In the genomic region with DNA sequence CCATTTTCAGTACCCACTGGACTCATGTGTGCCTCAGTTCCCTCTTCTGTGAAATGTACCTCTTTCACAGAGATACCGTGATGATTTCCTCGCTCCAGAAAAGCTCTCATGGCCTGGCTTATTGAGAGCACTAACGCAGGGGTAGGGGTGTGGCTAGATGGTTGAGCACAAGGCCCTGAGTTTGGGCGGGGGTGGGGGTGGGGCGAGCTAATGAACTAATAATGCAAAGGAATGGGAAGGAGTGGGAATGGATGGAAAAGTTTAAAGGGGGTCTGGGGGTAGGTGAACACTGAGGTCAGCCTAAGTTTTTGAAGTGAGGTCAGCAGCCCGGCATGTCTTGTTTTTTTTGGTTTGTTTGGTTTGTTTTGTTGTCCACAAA, we compare ENCODE assay signal across 8 mouse cellular contexts.
DNase-seq lines count a peak whose midpoint lies in the region; ATAC-seq and TF ChIP-seq lines count a peak whose summit lies in the region.

No protein-coding gene starts in this region.

- TF ChIP-seq CTCF in left cerebral cortex, adult 2 months (IDR thresholded peaks at IDR 0.05), result no peak

- 7% methylated on average over 6 of the region's 6 CpGs for WGBS in embryonic facial prominence, embryonic 14.5 days
- WGBS in limb, embryonic 12.5 days, result 4% methylated on average over 6 of the region's 6 CpGs

- H3K36me3 ChIP-seq in embryonic facial prominence, embryonic 14.5 days (ENCODE audit: control insufficient read depth, insufficient read depth, low read length), result no peaks in the 10 kb centered on the region
- H3K36me3 ChIP-seq in limb, embryonic 12.5 days, result no peaks in the 10 kb centered on the region

- 0 out of 2 replicates have a peak, but pooled peaks have one; percentile 35 for ATAC-seq in embryonic facial prominence, embryonic 14.5 days (ENCODE audit: low read depth)
- 0 out of 2 replicates have a peak, but pooled peaks have one; percentile 22 for ATAC-seq in limb, embryonic 12.5 days (ENCODE audit: insufficient number of reproducible peaks, insufficient read depth, low FRiP score, low TSS enrichment, low read depth)

- intact Hi-C loops in left cerebral cortex, adult 2 months (cut with DNase I), result loop anchor here (2.0 kb wide), 1 partner anchor 17 kb away; no protein-coding TSS in a partner anchor

- peak overlapping the region; percentile 53 for H3K4me3 ChIP-seq in left cerebral cortex, adult 2 months
- H3K4me3 ChIP-seq in embryonic facial prominence, embryonic 14.5 days (ENCODE audit: low read depth, low read length), result peak overlapping the region; percentile 47
- peak overlapping the region; percentile 49 for H3K4me3 ChIP-seq in limb, embryonic 12.5 days (replicated peaks)

- H3K4me1 ChIP-seq in embryonic facial prominence, embryonic 14.5 days (ENCODE audit: control insufficient read depth, insufficient read depth, low read length), result 0 out of 2 replicates have a peak, but pooled peaks cover 3% of the 10 kb centered on the region
- no peaks in the 10 kb centered on the region; the same call in 1 of the 2 replicates for H3K4me1 ChIP-seq in limb, embryonic 12.5 days (replicated peaks)

- no peak for DNase-seq in left cerebral cortex, adult 2 months (ENCODE audit: extremely low spot score in 1 of 2, low spot score in 2 of 2)
- DNase-seq in left cerebral cortex, adult 18-20 months (ENCODE audit: low spot score in 2 of 2), result no peak
- DNase-seq in embryonic facial prominence, embryonic 14.5 days (ENCODE audit: low spot score), result no peak
- peak; percentile 65 for DNase-seq in retina, postnatal 1 day
- DNase-seq in urinary bladder, adult 18-20 months (ENCODE audit: low spot score in 2 of 2), result no peak
- DNase-seq in layer of hippocampus, postnatal 36 days, result no peak
- no peak for DNase-seq in cerebellum, adult 11 months

- H3K27ac ChIP-seq in left cerebral cortex, adult 2 months, result peak overlapping the region; percentile 88
- no peak overlapping the region for H3K27ac ChIP-seq in embryonic facial prominence, embryonic 14.5 days (replicated peaks; ENCODE audit: low read depth, low read length)
- no peak overlapping the region for H3K27ac ChIP-seq in limb, embryonic 12.5 days

- H3K9me3 ChIP-seq in embryonic facial prominence, embryonic 14.5 days (ENCODE audit: control insufficient read depth, low read length), result no peaks in the 10 kb centered on the region
- H3K9me3 ChIP-seq in limb, embryonic 12.5 days, result no peaks in the 10 kb centered on the region

- H3K27me3 ChIP-seq in embryonic facial prominence, embryonic 14.5 days (replicated peaks; ENCODE audit: control insufficient read depth, insufficient read depth, low read length), result peaks cover 3% of the 10 kb centered on the region; the same call in 1 of the 2 replicates
- H3K27me3 ChIP-seq in limb, embryonic 12.5 days, result peaks cover 15% of the 10 kb centered on the region

- H3K9ac ChIP-seq in embryonic facial prominence, embryonic 14.5 days (ENCODE audit: low read depth, low read length), result peak overlapping the region; percentile 58; the same call in 1 of the 2 replicates
- peak overlapping the region; percentile 50 for H3K9ac ChIP-seq in limb, embryonic 12.5 days (replicated peaks)

- peak overlapping the region; percentile 86 for H3K4me2 ChIP-seq in embryonic facial prominence, embryonic 14.5 days (ENCODE audit: low read depth, low read length)
- H3K4me2 ChIP-seq in limb, embryonic 12.5 days, result peak overlapping the region; percentile 91
